Mouse (Mus musculus) spleen, postnatal 10 days (tissue): ENCODE results near the gene Iffo2.

ENCODE experiments used
- DNase-seq, 2 experiments: peaks; one replicate each; pipeline ENCODE4 v3.0.0; 2021 to 2022; ENCODE audit warnings: low spot score in 2 of 2

The Iffo2 gene

DNA sequence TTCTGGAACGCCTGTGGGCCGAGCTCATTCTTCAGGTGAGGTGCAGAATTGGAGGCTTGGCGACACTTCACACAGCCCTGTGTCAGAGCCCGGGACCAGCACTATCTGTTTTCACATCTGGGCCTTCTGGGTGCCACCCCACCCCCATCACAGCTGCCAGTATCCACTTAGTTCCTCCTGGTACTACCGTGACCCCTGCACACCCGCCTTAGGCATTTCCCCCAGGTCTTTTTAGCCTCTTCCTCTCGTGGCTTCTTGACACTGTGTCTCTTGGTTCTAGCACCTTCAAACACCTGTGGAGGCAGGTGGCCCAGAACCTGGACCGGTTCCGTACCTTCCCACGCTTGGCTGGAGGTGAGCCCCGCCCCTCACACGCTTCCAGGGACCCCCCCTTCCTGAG is 110.0 kb downstream of the Iffo2 start:
- peak in 1 of 2 experiments; percentile 35 for DNase-seq

DNA sequence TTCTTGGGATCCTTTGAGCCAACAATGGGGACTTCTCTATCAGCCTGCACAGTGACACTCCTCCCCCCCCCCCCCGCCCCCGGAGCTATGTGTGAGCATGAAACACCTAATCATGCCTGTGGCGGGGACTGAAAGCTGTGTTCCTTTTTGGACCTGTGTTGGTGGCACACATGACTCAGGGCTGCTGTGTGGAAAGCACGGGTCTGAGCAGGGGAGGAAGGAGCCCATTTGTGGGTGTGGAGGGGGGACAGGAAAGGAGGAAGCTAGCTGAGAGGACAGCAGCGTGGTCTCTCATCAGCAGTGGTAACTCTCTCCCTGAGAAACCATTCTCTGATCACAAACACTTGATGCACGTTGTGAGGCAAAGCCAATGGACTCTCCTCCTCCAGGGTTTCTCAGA is 110.4 kb downstream of the Iffo2 start:
- DNase-seq = no peak

DNA sequence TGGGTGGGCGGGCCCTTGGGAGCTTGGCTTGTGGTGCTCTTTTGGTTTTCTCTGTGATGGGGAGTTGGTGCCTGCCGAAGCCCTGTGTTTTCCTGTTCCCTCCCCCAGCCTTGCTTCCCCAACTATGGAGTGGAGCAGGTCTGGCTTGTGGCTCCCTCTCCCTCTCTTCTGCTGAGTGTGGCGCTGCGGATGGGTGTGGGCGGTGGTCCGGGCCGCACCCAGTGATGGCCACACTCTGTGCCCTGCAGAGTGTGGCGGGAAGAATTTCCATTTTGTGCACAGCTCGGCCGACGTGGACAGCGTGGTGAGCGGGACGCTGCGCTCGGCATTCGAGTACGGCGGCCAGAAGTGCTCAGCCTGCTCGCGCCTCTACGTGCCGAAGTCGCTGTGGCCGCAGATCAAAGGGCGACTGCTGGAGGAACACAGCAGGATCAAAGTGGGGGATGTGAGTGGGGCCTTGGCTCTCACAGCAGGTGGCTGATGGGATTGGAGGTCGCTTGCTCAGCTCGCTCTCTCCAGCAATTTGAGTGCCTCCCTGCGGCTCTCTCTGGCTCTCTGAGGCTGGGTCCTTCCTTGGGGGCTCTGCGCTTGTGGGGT is 111.6 kb downstream of the Iffo2 start:
- DNase-seq = no peak

DNA sequence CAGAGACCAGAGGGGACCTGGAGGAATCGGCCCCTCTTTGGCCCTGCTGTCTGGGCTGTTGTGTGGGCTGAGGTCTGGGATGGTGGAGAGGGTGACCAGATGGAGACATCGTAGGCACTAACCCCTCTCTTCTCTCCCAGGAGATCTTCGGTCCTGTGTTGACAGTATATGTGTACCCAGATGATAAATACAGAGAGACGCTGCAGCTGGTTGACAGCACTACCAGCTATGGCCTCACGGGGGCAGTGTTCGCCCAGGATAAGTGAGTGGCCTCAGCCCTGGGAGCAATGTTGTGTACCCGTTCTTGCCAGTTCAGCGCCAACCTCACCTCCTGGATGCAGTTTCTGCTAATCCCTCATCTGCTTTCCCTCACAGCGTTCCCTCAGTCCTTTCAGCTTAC is 113.6 kb downstream of the Iffo2 start:
- DNase-seq = peak; percentile 72 to 83

DNA sequence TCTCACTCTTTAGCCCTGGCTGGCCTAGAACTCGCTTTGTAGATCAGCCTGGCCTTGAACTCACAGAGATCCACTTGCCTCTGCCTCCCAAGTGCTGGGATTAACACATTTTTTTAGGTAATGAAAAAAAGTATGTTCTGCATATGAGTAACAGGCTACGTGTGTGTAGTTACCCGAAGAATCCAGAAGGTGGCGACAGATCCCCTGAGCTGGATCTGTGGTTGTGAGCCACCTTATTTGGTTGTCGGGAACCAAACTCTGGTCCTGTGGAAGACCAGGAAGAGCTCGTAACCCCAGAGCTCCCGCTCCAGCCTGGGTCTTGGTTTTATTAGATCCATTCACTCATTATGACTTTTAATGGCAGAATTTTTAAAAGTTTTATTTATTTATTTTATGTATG is 116.6 kb downstream of the Iffo2 start:
- DNase-seq = no peak

DNA sequence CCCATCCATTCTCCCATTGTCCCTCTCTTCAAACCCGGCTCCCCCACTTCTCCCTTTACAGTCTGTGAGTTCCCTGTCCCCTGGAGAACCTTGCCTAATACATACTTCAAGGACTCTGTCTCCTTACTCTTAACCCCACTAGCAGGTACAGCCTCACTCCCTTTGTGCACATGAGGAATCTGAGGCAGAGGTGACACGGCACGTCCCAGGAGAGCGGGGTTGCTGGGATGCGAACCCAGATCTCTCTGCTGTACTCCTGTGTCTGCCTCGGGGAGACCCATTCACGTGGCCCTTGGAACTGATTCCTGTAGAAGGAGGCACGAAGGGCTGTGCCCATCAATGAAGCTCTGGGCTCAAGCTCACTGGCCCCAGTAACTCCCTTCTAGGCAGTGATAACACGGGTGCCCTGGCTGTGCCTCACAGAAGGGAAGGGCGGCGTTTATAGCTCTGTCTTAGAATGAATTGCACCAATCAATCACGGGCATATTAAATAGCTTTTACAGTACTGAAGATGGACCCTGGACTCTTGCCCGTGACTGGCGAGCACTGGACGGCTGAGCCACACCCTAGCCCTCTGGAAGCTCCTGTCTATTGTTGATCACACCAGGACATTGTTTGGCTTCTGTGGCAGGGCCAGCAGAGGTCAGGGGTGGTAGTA is 119.9 kb downstream of the Iffo2 start:
- no peak for DNase-seq

DNA sequence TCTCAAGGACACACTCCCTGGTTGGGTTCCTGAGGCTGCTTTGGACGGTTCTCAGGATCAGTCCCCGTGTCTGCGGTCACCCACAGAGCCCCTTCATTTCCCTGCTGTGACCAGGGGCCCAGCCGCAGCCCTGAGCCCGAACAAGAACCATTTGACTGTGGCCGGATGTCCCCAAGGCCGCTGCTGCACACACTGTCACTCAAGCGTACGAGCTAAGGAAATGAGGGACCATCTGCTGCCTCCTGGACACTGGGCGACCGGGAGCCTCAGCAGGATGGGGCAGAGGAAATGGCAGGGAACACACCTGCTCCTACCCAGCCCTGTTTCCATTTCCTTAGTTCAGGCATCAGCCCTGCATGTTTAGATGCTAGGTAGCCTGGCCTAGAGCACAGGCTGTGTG is 120.6 kb downstream of the Iffo2 start:
- DNase-seq = no peak

DNA sequence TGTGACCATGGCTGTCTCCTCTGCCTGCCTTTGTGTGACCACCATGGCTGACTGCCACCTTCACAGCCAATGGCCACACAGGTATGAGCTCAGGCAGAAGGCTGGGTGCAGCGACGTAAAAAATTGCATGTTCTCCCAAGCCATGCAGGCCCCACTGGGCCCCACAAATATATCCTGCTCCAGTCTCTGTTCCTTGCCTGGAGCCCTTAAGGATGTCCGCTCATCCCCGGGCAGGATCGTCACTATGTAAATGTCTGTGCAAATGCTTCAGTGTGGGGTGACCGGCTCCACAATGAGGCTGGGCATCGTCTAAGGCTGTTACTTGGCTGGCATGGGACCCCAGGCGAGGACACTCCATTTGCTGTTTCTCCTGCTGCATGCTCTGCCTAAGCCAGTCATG is 122.9 kb downstream of the Iffo2 start, which contains the start of gene Tas1r2:
TSS of gene Tas1r2 (plus strand) at position 301 of the 400 bp plus-strand sequence.
- no peak for DNase-seq

DNA sequence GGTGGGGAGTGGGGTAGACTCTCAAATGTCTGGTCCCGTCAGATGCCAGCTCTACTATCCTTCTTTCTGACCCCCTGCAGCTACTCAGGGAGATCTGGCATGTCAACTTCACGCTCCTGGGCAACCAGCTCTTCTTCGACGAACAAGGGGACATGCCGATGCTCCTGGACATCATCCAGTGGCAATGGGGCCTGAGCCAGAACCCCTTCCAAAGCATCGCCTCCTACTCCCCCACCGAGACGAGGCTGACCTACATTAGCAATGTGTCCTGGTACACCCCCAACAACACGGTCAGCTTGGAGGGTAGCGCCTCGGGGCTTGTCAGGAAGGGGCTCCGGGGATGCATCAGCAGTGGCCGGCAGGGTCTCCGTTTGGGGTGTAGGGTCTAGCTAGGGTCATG is 131.5 kb downstream of the Iffo2 start:
- no peak for DNase-seq

DNA sequence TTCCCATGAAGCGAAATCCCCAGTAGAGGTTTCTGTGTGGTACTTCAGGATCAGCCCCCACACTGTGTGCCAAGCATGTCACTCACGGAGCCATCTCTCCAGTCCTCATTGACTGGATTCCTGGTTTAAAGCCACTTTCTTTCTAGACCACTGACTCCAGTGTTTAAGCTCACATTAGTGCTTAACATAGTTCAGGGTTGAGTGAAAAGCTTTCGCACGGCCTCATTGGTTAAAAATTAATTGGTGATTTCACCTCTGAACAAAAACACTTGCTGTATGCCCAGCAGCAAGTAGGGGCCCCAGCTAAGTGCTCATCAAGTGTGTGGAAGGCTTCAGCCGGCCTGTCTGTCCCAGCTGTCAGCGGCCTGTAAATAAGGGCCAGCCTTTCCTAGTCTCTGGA is 137.3 kb downstream of the Iffo2 start:
- DNase-seq = no peak

DNA sequence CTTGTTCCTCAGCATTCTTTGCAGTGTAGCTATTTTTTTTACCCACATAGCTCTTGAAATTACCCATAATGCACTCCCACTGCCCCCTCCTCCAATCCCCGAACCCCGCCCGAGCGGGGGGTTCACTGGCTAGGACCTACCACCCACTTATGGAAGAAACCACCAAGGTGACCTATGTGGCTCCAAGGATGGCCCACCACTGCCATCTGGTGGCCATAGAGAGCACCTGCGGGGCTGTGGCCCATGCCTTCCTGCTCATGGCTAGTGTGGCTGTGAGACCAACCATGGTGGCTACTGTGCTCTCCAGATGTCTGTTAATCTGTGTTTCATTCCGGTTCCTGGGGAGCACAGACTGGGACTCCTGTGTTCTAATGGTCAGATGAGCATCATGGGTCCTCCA is 139.5 kb downstream of the Iffo2 start:
- DNase-seq = peak; percentile 44 to 65
